Mouse (Mus musculus) heart, embryonic 11.5 days (tissue): Measurements from ENCODE around the gene Nav1. TPM values are rescaled to one million over a fixed set of nuclear protein-coding genes. Genes with fewer than 3 reads are reported as not detected.
A peak's percentile ranks its signal among the peaks of the same experiment; 100 is the strongest.

Experiments
- ATAC-seq: fragments of 200-750 bp; cut with Nextera tagmentation; replicated peaks from 2 replicates; pipeline ENCODE4 v1.8.0; 2017; ENCODE audit warnings: moderate library complexity; ENCODE audit not compliant: insufficient number of reproducible peaks, low FRiP score, low TSS enrichment
- H3K27ac ChIP-seq: fragments of 300-500 bp; sonication (generic); 2 replicates; pipeline ENCODE4 v1.5.1; 2014; ENCODE audit warnings: mild to moderate bottlenecking, low read depth, low read length
- H3K27me3 ChIP-seq: fragments of 300-500 bp; sonication (generic); 2 replicates; pipeline ENCODE4 v1.6.1; 2014; ENCODE audit warnings: mild to moderate bottlenecking, low read length, mixed read lengths; ENCODE audit not compliant: control insufficient read depth, insufficient read depth
- H3K36me3 ChIP-seq: fragments of 300-500 bp; sonication (generic); 2 replicates; pipeline ENCODE4 v1.6.1; 2014; ENCODE audit warnings: mild to moderate bottlenecking, low read length, moderate library complexity, mixed read lengths; ENCODE audit not compliant: control insufficient read depth, insufficient read depth
- H3K4me1 ChIP-seq: fragments of 300-500 bp; sonication (generic); 2 replicates; pipeline ENCODE4 v1.6.1; 2014; ENCODE audit warnings: low read length; ENCODE audit not compliant: control insufficient read depth, insufficient read depth
- H3K4me2 ChIP-seq: fragments of 300-500 bp; sonication (generic); 2 replicates; pipeline ENCODE4 v1.6.1; 2014; ENCODE audit warnings: mild to moderate bottlenecking, moderate library complexity
- H3K4me3 ChIP-seq: fragments of 300-500 bp; sonication (generic); 2 replicates; pipeline ENCODE4 v1.5.1; 2014; ENCODE audit warnings: low read depth, low read length
- H3K9ac ChIP-seq: fragments of 300-500 bp; sonication (generic); 2 replicates; pipeline ENCODE4 v1.6.1; 2014; ENCODE audit warnings: mild to moderate bottlenecking, low read depth, low read length, moderate library complexity
- H3K9me3 ChIP-seq: fragments of 300-500 bp; sonication (generic); replicated peaks from 2 replicates; pipeline ENCODE4 v1.6.1; 2016; ENCODE audit warnings: low read length; ENCODE audit not compliant: control insufficient read depth
- WGBS: fragments of 180-500 bp; shearing (Covaris S2); extraction: QIAGEN DNeasy Blood & Tissue Kit; methylation state at CpG from one replicate; pipeline ENCODE4 v1.1.7; 2014; ENCODE audit not compliant: insufficient replicate concordance; 5-methylcytosine and 5-hydroxymethylcytosine counted together
- polyA plus RNA-seq: library from polyadenylated mRNA; unstranded; fragments of >200 nt; fragmentation: Nextera tagmentation; extraction: Ambion mirVana; gene quantifications from 2 replicates; pipeline ENCODE4 v1.2.1, GENCODE M21; 2014

The Nav1 gene
- polyA plus RNA-seq, 1 experiment from 2014 or later, result 25.2 TPM

- Histone ChIP-seq H3K36me3 (no peaks in the 10 kb centered on the region), H3K27ac (no peak overlapping the region), H3K4me1 (peaks cover 10% of the 10 kb centered on the region), H3K4me2 (no peak overlapping the region), H3K27me3 (no peaks in the 10 kb centered on the region), H3K4me3 (no peak overlapping the region), H3K9me3 (no peaks in the 10 kb centered on the region), H3K9ac (no peak overlapping the region)
- 57% methylated on average over 5 of the region's 5 CpGs for WGBS
- ATAC-seq, result no peak
Measured at GRCm38 (mm10) chr1:135624646-135625045, 17.6 kb upstream of the Nav1 start.

- no peak overlapping the region for H3K4me3 ChIP-seq
- H3K4me1 ChIP-seq, result peaks cover 13% of the 10 kb centered on the region
- no peaks in the 10 kb centered on the region for H3K27me3 ChIP-seq
- H3K9ac ChIP-seq, result no peak overlapping the region
- no peaks in the 10 kb centered on the region for H3K36me3 ChIP-seq
- H3K4me2 ChIP-seq, result no peak overlapping the region
- 72% methylated on average over 5 of the region's 5 CpGs for WGBS
- no peaks in the 10 kb centered on the region for H3K9me3 ChIP-seq
- ATAC-seq, result no peak
- H3K27ac ChIP-seq, result no peak overlapping the region
Measured at GRCm38 (mm10) chr1:135623136-135623535, 16.0 kb upstream of the Nav1 start.

- Histone ChIP-seq H3K36me3 (no peaks in the 10 kb centered on the region), H3K4me2 (no peak overlapping the region), H3K9ac (no peak overlapping the region), H3K4me1 (peaks cover 13% of the 10 kb centered on the region), H3K9me3 (no peaks in the 10 kb centered on the region), H3K27me3 (no peaks in the 10 kb centered on the region), H3K27ac (no peak overlapping the region), H3K4me3 (no peak overlapping the region)
- 46% methylated on average over 3 of the region's 3 CpGs for WGBS
- no peak for ATAC-seq
Measured at GRCm38 (mm10) chr1:135621307-135621706, 14.2 kb upstream of the Nav1 start.

GRCm38 (mm10) chr1:135619932-135620391 lies 12.9 kb upstream of the Nav1 start:
- Histone ChIP-seq H3K36me3 (no peaks in the 10 kb centered on the region), H3K27ac (peak overlapping the region; percentile 50; the same call in 1 of the 2 replicates), H3K27me3 (no peaks in the 10 kb centered on the region), H3K4me2 (no peak overlapping the region; the same call in 1 of the 2 replicates), H3K9me3 (no peaks in the 10 kb centered on the region), H3K9ac (no peak overlapping the region), H3K4me1 (peaks cover 17% of the 10 kb centered on the region), H3K4me3 (no peak overlapping the region)
- 12% methylated on average over 7 of the region's 7 CpGs for WGBS
- ATAC-seq, result peak; percentile 33

- no peak overlapping the region for H3K4me3 ChIP-seq
- no peaks in the 10 kb centered on the region for H3K27me3 ChIP-seq
- H3K9ac ChIP-seq, result no peak overlapping the region
- ATAC-seq, result no peak
- no peak overlapping the region for H3K4me2 ChIP-seq
- H3K36me3 ChIP-seq, result no peaks in the 10 kb centered on the region
- 60% methylated on average over 7 of the region's 7 CpGs for WGBS
- 0 out of 2 replicates have a peak overlapping the region, but pooled peaks have one; percentile 50 for H3K27ac ChIP-seq
- no peaks in the 10 kb centered on the region for H3K9me3 ChIP-seq
- H3K4me1 ChIP-seq, result peaks cover 17% of the 10 kb centered on the region
Measured at GRCm38 (mm10) chr1:135619130-135619529, 12.0 kb upstream of the Nav1 start.

- no peak overlapping the region for H3K4me2 ChIP-seq
- no peak for ATAC-seq
- no peaks in the 10 kb centered on the region for H3K36me3 ChIP-seq
- H3K9ac ChIP-seq, result no peak overlapping the region
- H3K4me1 ChIP-seq, result peaks cover 17% of the 10 kb centered on the region
- H3K4me3 ChIP-seq, result no peak overlapping the region
- WGBS, result 68% methylated on average over 3 of the region's 3 CpGs
- H3K27ac ChIP-seq, result no peak overlapping the region
- H3K27me3 ChIP-seq, result no peaks in the 10 kb centered on the region
- H3K9me3 ChIP-seq, result no peaks in the 10 kb centered on the region
Measured at GRCm38 (mm10) chr1:135617344-135617743, 10.2 kb upstream of the Nav1 start.

- no peaks in the 10 kb centered on the region for H3K27me3 ChIP-seq
- H3K27ac ChIP-seq, result no peak overlapping the region
- H3K4me3 ChIP-seq, result no peak overlapping the region
- no peak overlapping the region for H3K9ac ChIP-seq
- peak overlapping the region; percentile 25; the same call in 1 of the 2 replicates for H3K4me2 ChIP-seq
- peak; percentile 49; the same call in 1 of the 2 replicates for ATAC-seq
- H3K36me3 ChIP-seq, result no peaks in the 10 kb centered on the region
- 18% methylated on average over 20 of the region's 20 CpGs for WGBS
- no peaks in the 10 kb centered on the region for H3K9me3 ChIP-seq
- peaks cover 12% of the 10 kb centered on the region for H3K4me1 ChIP-seq
Measured at GRCm38 (mm10) chr1:135615715-135616641, 8.9 kb upstream of the Nav1 start.

- no peaks in the 10 kb centered on the region for H3K9me3 ChIP-seq
Measured at GRCm38 (mm10) chr1:135609621-135610020, 2.5 kb upstream of the Nav1 start.

More at GRCm38 (mm10) chr1:135609621-135610020, 2.5 kb upstream of the Nav1 start:
- ATAC-seq, result no peak
- no peak overlapping the region for H3K27ac ChIP-seq
- no peak overlapping the region for H3K4me2 ChIP-seq
- no peaks in the 10 kb centered on the region for H3K27me3 ChIP-seq
- 83% methylated on average over 4 of the region's 4 CpGs for WGBS
- H3K9ac ChIP-seq, result no peak overlapping the region
- no peaks in the 10 kb centered on the region for H3K4me1 ChIP-seq
- H3K4me3 ChIP-seq, result no peak overlapping the region
- H3K36me3 ChIP-seq, result no peaks in the 10 kb centered on the region
